Mouse (Mus musculus) kidney, embryonic 15.5 days (tissue): ENCODE measurements at regions not wholly inside any gene's neighbourhood (a gene's known extent, or its start where the extent isn't known, plus 50 kb on each side); places are given as distances from the start of the nearest gene placed in this dataset.

ENCODE experiments used
- ATAC-seq: fragments of 200-750 bp; cut with Nextera tagmentation; replicated peaks from 2 replicates; pipeline ENCODE4 v1.8.0; 2017; ENCODE audit warnings: moderate TSS enrichment; ENCODE audit not compliant: low FRiP score
- H3K27ac ChIP-seq: fragments of 300-500 bp; sonication (generic); 2 replicates; pipeline ENCODE4 v1.5.1; 2015; ENCODE audit warnings: mild to moderate bottlenecking, inconsistent platforms
- H3K27me3 ChIP-seq: fragments of 300-500 bp; sonication (generic); 2 replicates; pipeline ENCODE4 v1.6.1; 2015; ENCODE audit warnings: inconsistent platforms
- H3K36me3 ChIP-seq: fragments of 300-500 bp; sonication (generic); 2 replicates; pipeline ENCODE4 v1.6.1; 2015; ENCODE audit warnings: inconsistent platforms
- H3K4me1 ChIP-seq: fragments of 300-500 bp; sonication (generic); 2 replicates; pipeline ENCODE4 v1.6.1; 2015; ENCODE audit warnings: inconsistent platforms
- H3K4me2 ChIP-seq: fragments of 300-500 bp; sonication (generic); 2 replicates; pipeline ENCODE4 v1.6.1; 2015; ENCODE audit warnings: moderate library complexity, mild to moderate bottlenecking, inconsistent platforms
- H3K4me3 ChIP-seq: fragments of 300-500 bp; sonication (generic); replicated peaks from 2 replicates; pipeline ENCODE4 v1.5.1; 2015; ENCODE audit warnings: mild to moderate bottlenecking, inconsistent platforms
- H3K9ac ChIP-seq: fragments of 300-500 bp; sonication (generic); 2 replicates; pipeline ENCODE4 v1.6.1; 2015; ENCODE audit warnings: mild to moderate bottlenecking, inconsistent platforms
- H3K9me3 ChIP-seq: fragments of 300-500 bp; sonication (generic); replicated peaks from 2 replicates; pipeline ENCODE4 v1.6.1; 2016; ENCODE audit warnings: inconsistent platforms
- WGBS: fragments of 180-500 bp; shearing (Covaris S2); methylation state at CpG from one replicate; pipeline ENCODE4 v1.1.7; 2015; ENCODE audit warnings: mixed read lengths; 5-methylcytosine and 5-hydroxymethylcytosine counted together

GRCm38 (mm10) chr2:117597573-117597972 lies 254.8 kb upstream of the Rasgrp1 start:
- no peak overlapping the region for H3K4me3 ChIP-seq
- ATAC-seq, result no peak
- no peaks in the 10 kb centered on the region for H3K27me3 ChIP-seq
- no peak overlapping the region for H3K4me2 ChIP-seq
- H3K4me1 ChIP-seq, result no peaks in the 10 kb centered on the region
- H3K27ac ChIP-seq, result no peak overlapping the region
- H3K9ac ChIP-seq, result no peak overlapping the region
- no peaks in the 10 kb centered on the region for H3K36me3 ChIP-seq
- no peaks in the 10 kb centered on the region for H3K9me3 ChIP-seq

- Histone ChIP-seq H3K27ac (no peak overlapping the region), H3K36me3 (no peaks in the 10 kb centered on the region), H3K9ac (no peak overlapping the region), H3K4me3 (no peak overlapping the region), H3K4me2 (no peak overlapping the region), H3K27me3 (no peaks in the 10 kb centered on the region), H3K9me3 (no peaks in the 10 kb centered on the region), H3K4me1 (peaks cover 5% of the 10 kb centered on the region; the same call in 1 of the 2 replicates)
- 38% methylated on average over 1 of the region's 1 CpGs for WGBS
- ATAC-seq, result peak; percentile 54; the same call in 1 of the 2 replicates
Measured at GRCm38 (mm10) chr2:117614772-117615171, 272.0 kb upstream of the Rasgrp1 start.

GRCm38 (mm10) chr2:117618063-117618462 lies 275.3 kb upstream of the Rasgrp1 start:
- H3K27me3 ChIP-seq, result no peaks in the 10 kb centered on the region
- no peak overlapping the region for H3K4me3 ChIP-seq
- peaks cover 5% of the 10 kb centered on the region; the same call in 1 of the 2 replicates for H3K4me1 ChIP-seq
- H3K36me3 ChIP-seq, result no peaks in the 10 kb centered on the region
- no peaks in the 10 kb centered on the region for H3K9me3 ChIP-seq
- H3K4me2 ChIP-seq, result no peak overlapping the region
- 68% methylated on average over 3 of the region's 3 CpGs for WGBS
- H3K9ac ChIP-seq, result no peak overlapping the region
- no peak for ATAC-seq
- no peak overlapping the region for H3K27ac ChIP-seq

- no peaks in the 10 kb centered on the region for H3K9me3 ChIP-seq
- H3K9ac ChIP-seq, result no peak overlapping the region
- no peak overlapping the region for H3K27ac ChIP-seq
- no peak overlapping the region for H3K4me3 ChIP-seq
- H3K4me1 ChIP-seq, result no peaks in the 10 kb centered on the region
- no peak overlapping the region for H3K4me2 ChIP-seq
- ATAC-seq, result no peak
- no peaks in the 10 kb centered on the region for H3K36me3 ChIP-seq
- no peaks in the 10 kb centered on the region for H3K27me3 ChIP-seq
- WGBS, result 44% methylated on average over 3 of the region's 3 CpGs
Measured at GRCm38 (mm10) chr2:117623955-117624354, 281.2 kb upstream of the Rasgrp1 start.

GRCm38 (mm10) chr2:117634906-117635305 lies 292.1 kb upstream of the Rasgrp1 start:
- no peaks in the 10 kb centered on the region for H3K4me1 ChIP-seq
- no peaks in the 10 kb centered on the region for H3K9me3 ChIP-seq
- no peaks in the 10 kb centered on the region for H3K36me3 ChIP-seq
- H3K4me2 ChIP-seq, result no peak overlapping the region
- no peak overlapping the region for H3K9ac ChIP-seq
- no peaks in the 10 kb centered on the region for H3K27me3 ChIP-seq
- no peak for ATAC-seq
- no peak overlapping the region for H3K4me3 ChIP-seq
- 79% methylated on average over 4 of the region's 4 CpGs for WGBS
- H3K27ac ChIP-seq, result no peak overlapping the region

GRCm38 (mm10) chr2:117637397-117637796 lies 294.6 kb upstream of the Rasgrp1 start:
- Histone ChIP-seq H3K9ac (no peak overlapping the region), H3K9me3 (no peaks in the 10 kb centered on the region), H3K36me3 (no peaks in the 10 kb centered on the region), H3K4me2 (no peak overlapping the region), H3K27me3 (no peaks in the 10 kb centered on the region), H3K27ac (no peak overlapping the region), H3K4me3 (no peak overlapping the region), H3K4me1 (no peaks in the 10 kb centered on the region)
- no peak for ATAC-seq
- 65% methylated on average over 2 of the region's 2 CpGs for WGBS

GRCm38 (mm10) chr2:117652101-117652500 lies 309.3 kb upstream of the Rasgrp1 start:
- Histone ChIP-seq H3K4me1 (no peaks in the 10 kb centered on the region), H3K27ac (no peak overlapping the region), H3K36me3 (no peaks in the 10 kb centered on the region), H3K4me2 (no peak overlapping the region), H3K9ac (no peak overlapping the region), H3K27me3 (no peaks in the 10 kb centered on the region), H3K4me3 (no peak overlapping the region), H3K9me3 (no peaks in the 10 kb centered on the region)
- ATAC-seq, result no peak

- Histone ChIP-seq H3K36me3 (no peaks in the 10 kb centered on the region), H3K9ac (no peak overlapping the region), H3K4me1 (no peaks in the 10 kb centered on the region), H3K4me3 (no peak overlapping the region), H3K9me3 (no peaks in the 10 kb centered on the region), H3K27me3 (no peaks in the 10 kb centered on the region), H3K4me2 (no peak overlapping the region), H3K27ac (no peak overlapping the region)
- ATAC-seq, result no peak
- 67% methylated on average over 2 of the region's 2 CpGs for WGBS
Measured at GRCm38 (mm10) chr2:117652647-117653046, 309.8 kb upstream of the Rasgrp1 start.

GRCm38 (mm10) chr2:117656546-117657175 lies 313.9 kb upstream of the Rasgrp1 start:
- 70% methylated on average over 2 of the region's 2 CpGs for WGBS
- Histone ChIP-seq H3K9me3 (no peaks in the 10 kb centered on the region), H3K4me1 (no peaks in the 10 kb centered on the region), H3K27ac (no peak overlapping the region), H3K27me3 (no peaks in the 10 kb centered on the region), H3K4me3 (no peak overlapping the region), H3K36me3 (no peaks in the 10 kb centered on the region), H3K9ac (no peak overlapping the region), H3K4me2 (no peak overlapping the region)
- no peak for ATAC-seq

- no peaks in the 10 kb centered on the region for H3K4me1 ChIP-seq
- no peak overlapping the region for H3K27ac ChIP-seq
- H3K9ac ChIP-seq, result no peak overlapping the region
- no peak for ATAC-seq
- H3K27me3 ChIP-seq, result no peaks in the 10 kb centered on the region
- no peak overlapping the region for H3K4me3 ChIP-seq
- no peak overlapping the region for H3K4me2 ChIP-seq
- H3K36me3 ChIP-seq, result no peaks in the 10 kb centered on the region
- H3K9me3 ChIP-seq, result no peaks in the 10 kb centered on the region
- WGBS, result 91% methylated on average over 3 of the region's 3 CpGs
Measured at GRCm38 (mm10) chr2:117660217-117660924, 317.6 kb upstream of the Rasgrp1 start.

GRCm38 (mm10) chr2:117662653-117663052 lies 319.9 kb upstream of the Rasgrp1 start:
- no peak overlapping the region for H3K4me2 ChIP-seq
- no peaks in the 10 kb centered on the region for H3K4me1 ChIP-seq
- no peak overlapping the region for H3K27ac ChIP-seq
- H3K27me3 ChIP-seq, result no peaks in the 10 kb centered on the region
- no peaks in the 10 kb centered on the region for H3K9me3 ChIP-seq
- H3K9ac ChIP-seq, result no peak overlapping the region
- no peak overlapping the region for H3K4me3 ChIP-seq
- ATAC-seq, result no peak
- no peaks in the 10 kb centered on the region for H3K36me3 ChIP-seq

GRCm38 (mm10) chr2:117666528-117666927 lies 323.7 kb upstream of the Rasgrp1 start:
- Histone ChIP-seq H3K4me1 (no peaks in the 10 kb centered on the region), H3K9ac (no peak overlapping the region), H3K4me3 (no peak overlapping the region), H3K27me3 (no peaks in the 10 kb centered on the region), H3K36me3 (no peaks in the 10 kb centered on the region), H3K27ac (no peak overlapping the region), H3K9me3 (no peaks in the 10 kb centered on the region), H3K4me2 (no peak overlapping the region)
- ATAC-seq, result no peak
- 30% methylated on average over 3 of the region's 3 CpGs for WGBS

- H3K9me3 ChIP-seq, result no peaks in the 10 kb centered on the region
- H3K9ac ChIP-seq, result no peak overlapping the region
- H3K27me3 ChIP-seq, result no peaks in the 10 kb centered on the region
- H3K4me1 ChIP-seq, result no peaks in the 10 kb centered on the region
- no peak overlapping the region for H3K27ac ChIP-seq
- no peak for ATAC-seq
- H3K36me3 ChIP-seq, result no peaks in the 10 kb centered on the region
- no peak overlapping the region for H3K4me3 ChIP-seq
- H3K4me2 ChIP-seq, result no peak overlapping the region
Measured at GRCm38 (mm10) chr2:117668137-117668536, 325.3 kb upstream of the Rasgrp1 start.
